Mouse (Mus musculus): ENCODE measurements at regions not wholly inside any gene's neighbourhood (a gene's known extent, or its start where the extent isn't known, plus 50 kb on each side); places are given as distances from the start of the nearest gene placed in this dataset.

GRCm38 (mm10) chr11:7434591-7434990 is 220.9 kb upstream of the Igfbp3 start:
- TF ChIP-seq CTCF (IDR thresholded peaks at IDR 0.05; ENCODE audit: borderline replicate concordance, insufficient read depth, low read depth, low read length) (no peak), POLR2A (IDR thresholded peaks at IDR 0.05; ENCODE audit: borderline replicate concordance, insufficient read depth, low read length) (no peak)

Data from cerebellum, adult 2 months (tissue).